Mouse (Mus musculus) CH12.LX (cell line): Measurements from ENCODE around the gene Ccn1. TPM values are rescaled to one million over a fixed set of nuclear protein-coding genes. Genes with fewer than 3 reads are reported as not detected.

Source experiments
- DNase-seq: peaks from one replicate; pipeline ENCODE4 v3.0.0-alpha.2; 2013; ENCODE audit errors: extremely low read depth
- H3K27ac ChIP-seq: 2 replicates; pipeline ENCODE4 v1.5.1; 2012; ENCODE audit warnings: low read depth, mild to moderate bottlenecking, control low read depth, moderate library complexity; ENCODE audit not compliant: insufficient read depth
- H3K27me3 ChIP-seq: replicated peaks from 2 replicates; pipeline ENCODE3; 2012; ENCODE audit warnings: inconsistent platforms
- H3K36me3 ChIP-seq, 2 experiments: replicated peaks in 1 of 2; 2 replicates each; pipeline versions ENCODE3 to v1.6.1; 2012; ENCODE audit warnings: inconsistent platforms in 1 of 2, low read length in 1 of 2, mild to moderate bottlenecking in 1 of 2, mixed read lengths in 1 of 2, moderate library complexity in 1 of 2; ENCODE audit not compliant: control insufficient read depth in 1 of 2, insufficient read depth in 1 of 2
- H3K4me1 ChIP-seq, 2 experiments: 2 replicates each; pipeline ENCODE4 v1.6.1; 2012; ENCODE audit warnings: inconsistent platforms in 1 of 2, moderate library complexity in 1 of 2; ENCODE audit not compliant: insufficient read depth in 2 of 2, control insufficient read depth in 1 of 2
- H3K4me2 ChIP-seq: 2 replicates; pipeline ENCODE4 v1.6.1; 2012; ENCODE audit warnings: low read depth, mild to moderate bottlenecking, control low read depth; ENCODE audit not compliant: poor library complexity, insufficient read depth, severe bottlenecking
- H3K4me3 ChIP-seq, 3 experiments: fragments of 150-350 bp in 1 of 3; sonication (generic) in 1 of 3; replicated peaks in 1 of 3; 2 replicates each; pipeline versions ENCODE3 to v1.5.1; 2011 to 2012; ENCODE audit warnings: low read depth in 2 of 3, low read length in 2 of 3, mild to moderate bottlenecking in 2 of 3, moderate library complexity in 2 of 3, control low read depth in 1 of 3, improper control_type of control experiment in 1 of 3, inconsistent platforms in 1 of 3, mixed read lengths in 1 of 3; ENCODE audit not compliant: poor library complexity in 1 of 3
- H3K79me2 ChIP-seq: replicated peaks from 2 replicates; pipeline ENCODE4 v1.6.1; 2012; ENCODE audit warnings: mild to moderate bottlenecking, moderate library complexity; ENCODE audit not compliant: control insufficient read depth, poor library complexity, insufficient read depth, severe bottlenecking; ENCODE audit errors: extremely low read depth
- H3K9ac ChIP-seq: 2 replicates; pipeline ENCODE4 v1.6.1; 2012; ENCODE audit warnings: low read depth, mild to moderate bottlenecking, control low read depth, moderate library complexity; ENCODE audit not compliant: insufficient read depth
- H3K9me3 ChIP-seq: replicated peaks from 2 replicates; pipeline ENCODE3; 2012; ENCODE audit warnings: low read length, inconsistent platforms, mixed read lengths
- BHLHE40 ChIP-seq: IDR thresholded peaks from 2 replicates; pipeline ENCODE4 v1.6.1; 2011; ENCODE audit warnings: mild to moderate bottlenecking, low read depth, low read length, improper control_type of control experiment
- CHD1 ChIP-seq: IDR thresholded peaks from 2 replicates; pipeline ENCODE4 v1.6.1; 2012; ENCODE audit warnings: low read depth, low read length, improper control_type of control experiment, inconsistent platforms
- CHD2 ChIP-seq: IDR thresholded peaks from 2 replicates; pipeline ENCODE4 v1.6.1; 2011; ENCODE audit warnings: low read length, improper control_type of control experiment
- E2F4 ChIP-seq: IDR thresholded peaks from 2 replicates; pipeline ENCODE4 v1.6.1; 2011; ENCODE audit warnings: low read depth, low read length, improper control_type of control experiment; ENCODE audit not compliant: insufficient replicate concordance
- ELF1 ChIP-seq: IDR thresholded peaks from 2 replicates; pipeline ENCODE4 v1.6.1; 2014; ENCODE audit warnings: low read depth, mild to moderate bottlenecking, inconsistent platforms, low read length, improper control_type of control experiment
- EP300 ChIP-seq: IDR thresholded peaks from 2 replicates; pipeline ENCODE4 v1.6.1; 2011; ENCODE audit warnings: low read length, improper control_type of control experiment
- ETS1 ChIP-seq: conservative IDR thresholded peaks from 2 replicates; pipeline ENCODE4 v1.6.1; 2012; ENCODE audit warnings: low read depth, mild to moderate bottlenecking, inconsistent platforms, low read length, improper control_type of control experiment, moderate library complexity
- HCFC1 ChIP-seq: IDR thresholded peaks from 2 replicates; pipeline ENCODE4 v1.6.1; 2012; ENCODE audit warnings: low read depth, mild to moderate bottlenecking, inconsistent platforms, low read length, improper control_type of control experiment
- JUN ChIP-seq: IDR thresholded peaks from 2 replicates; pipeline ENCODE4 v1.6.1; 2011; ENCODE audit warnings: low read depth, mild to moderate bottlenecking, low read length, improper control_type of control experiment, moderate library complexity; ENCODE audit not compliant: insufficient read depth
- JUND ChIP-seq: conservative IDR thresholded peaks from 2 replicates; pipeline ENCODE4 v1.6.1; 2011; ENCODE audit warnings: low read depth, low read length, improper control_type of control experiment
- KAT2A ChIP-seq: IDR thresholded peaks from 2 replicates; pipeline ENCODE4 v1.6.1; 2012; ENCODE audit warnings: low read length, improper control_type of control experiment, inconsistent platforms; ENCODE audit not compliant: insufficient replicate concordance
- MAX ChIP-seq: IDR thresholded peaks from 2 replicates; pipeline ENCODE4 v1.6.1; 2011; ENCODE audit warnings: low read length, improper control_type of control experiment
- MAZ ChIP-seq: IDR thresholded peaks from 2 replicates; pipeline ENCODE4 v1.6.1; 2012; ENCODE audit warnings: low read depth, mild to moderate bottlenecking, inconsistent platforms, low read length, improper control_type of control experiment, moderate library complexity
- MEF2A ChIP-seq: IDR thresholded peaks from 2 replicates; pipeline ENCODE4 v1.6.1; 2014; ENCODE audit warnings: low read depth, mild to moderate bottlenecking, inconsistent platforms, low read length, improper control_type of control experiment, borderline replicate concordance
- MXI1 ChIP-seq: IDR thresholded peaks from 2 replicates; pipeline ENCODE4 v1.6.1; 2011; ENCODE audit warnings: mild to moderate bottlenecking, low read depth, low read length, improper control_type of control experiment
- MYC ChIP-seq: IDR thresholded peaks from 2 replicates; pipeline ENCODE4 v1.6.1; 2011; ENCODE audit warnings: low read depth, mild to moderate bottlenecking, improper control_type of control experiment, low read length
- NRF1 ChIP-seq: IDR thresholded peaks from 2 replicates; pipeline ENCODE4 v1.6.1; 2014; ENCODE audit warnings: low read depth, mild to moderate bottlenecking, inconsistent platforms, low read length, improper control_type of control experiment, moderate library complexity
- PAX5 ChIP-seq: IDR thresholded peaks from 2 replicates; pipeline ENCODE4 v1.6.1; 2012; ENCODE audit warnings: low read length, inconsistent platforms, mixed read lengths
- POLR2AphosphoS2 ChIP-seq: IDR thresholded peaks from 2 replicates; pipeline ENCODE4 v1.6.1; 2011; ENCODE audit warnings: low read depth, low read length, improper control_type of control experiment
- SMC3 ChIP-seq: IDR thresholded peaks from 2 replicates; pipeline ENCODE4 v1.6.1; 2011; ENCODE audit warnings: low read depth, low read length, improper control_type of control experiment
- TBP ChIP-seq: conservative IDR thresholded peaks from 2 replicates; pipeline ENCODE4 v1.6.1; 2011; ENCODE audit warnings: low read depth, low read length, improper control_type of control experiment
- UBTF ChIP-seq: IDR thresholded peaks from 2 replicates; pipeline ENCODE4 v1.6.1; 2012; ENCODE audit warnings: low read depth, mild to moderate bottlenecking, inconsistent platforms, low read length, improper control_type of control experiment, moderate library complexity
- USF1 ChIP-seq: IDR thresholded peaks from 2 replicates; pipeline ENCODE4 v1.6.1; 2014; ENCODE audit warnings: low read depth, mild to moderate bottlenecking, inconsistent platforms, low read length, improper control_type of control experiment
- USF2 ChIP-seq: conservative IDR thresholded peaks from 2 replicates; pipeline ENCODE4 v1.6.1; 2011; ENCODE audit warnings: low read depth, low read length, improper control_type of control experiment
- ZC3H11A ChIP-seq: IDR thresholded peaks from 2 replicates; pipeline ENCODE4 v1.6.1; 2012; ENCODE audit warnings: low read depth, mild to moderate bottlenecking, inconsistent platforms, low read length, improper control_type of control experiment
- ZKSCAN1 ChIP-seq: IDR thresholded peaks from 2 replicates; pipeline ENCODE4 v1.6.1; 2012; ENCODE audit warnings: low read depth, inconsistent platforms, low read length, improper control_type of control experiment, borderline replicate concordance
- ZMIZ1 ChIP-seq: IDR thresholded peaks from 2 replicates; pipeline ENCODE4 v1.6.1; 2012; ENCODE audit warnings: low read depth, mild to moderate bottlenecking, inconsistent platforms, low read length, improper control_type of control experiment
- dilution Hi-C: fragments of 300-500 bp; cut with MboI; formaldehyde crosslinking; loops from 2 replicates; pipeline ENCODE4 v1.14.3; 2020; ENCODE audit warnings: low sequenced_read_pairs; ENCODE audit not compliant: extremely low pct_unique_long_range_greater_than_20kb, extremely low pct_ligation_motif_present
- in situ Hi-C: fragments of 300-500 bp; cut with MboI; formaldehyde crosslinking; loops from 3 replicates; pipeline ENCODE4 v1.14.3; 2019; ENCODE audit warnings: low sequenced_read_pairs, low pct_ligation_motif_present, low pct_unique_long_range_greater_than_20kb, mixed read lengths
- polyA plus RNA-seq: library from polyadenylated mRNA; unstranded; fragments of >175 nt; gene quantifications from 2 replicates; pipeline ENCODE4 v1.2.1, GENCODE M21; 2012; ENCODE audit warnings: low read depth; ENCODE audit not compliant: insufficient read length
- total RNA-seq, 2 experiments: library from RNA; depleted of rRNA; stranded (reverse); fragments of 300-350 nt in 1 of 2; fragments of >200 nt in 1 of 2; gene quantifications; 2 replicates each; pipeline ENCODE4 v1.2.3; 2012 to 2014

Gene Ccn1
- total and polyA plus RNA-seq, 3 experiments: not detected

GRCm38 (mm10) chr3:145632888-145633287 lies 16.9 kb downstream of the Ccn1 start:
- H3K36me3 ChIP-seq: no peaks in the 10 kb centered on the region
- no peak for DNase-seq
- peaks cover 0 to 4% of the 10 kb centered on the region in 2 experiments; a peak in 2 of 4 replicates for H3K4me1 ChIP-seq
- H3K27ac ChIP-seq: no peak overlapping the region
- dilution Hi-C loops (no loop called here), in situ Hi-C loops (no loop called here)
- H3K4me3 ChIP-seq: no peak overlapping the region
- no peak overlapping the region for H3K4me2 ChIP-seq
- H3K79me2 ChIP-seq: no peaks in the 10 kb centered on the region
- TF ChIP-seq MXI1: no peak
- TF ChIP-seq ELF1: no peak
- no peak for TF ChIP-seq EP300
- TF ChIP-seq MAZ: no peak
- TF ChIP-seq USF1: no peak
- TF ChIP-seq UBTF: no peak
- no peak for TF ChIP-seq NRF1
- no peak for TF ChIP-seq ZC3H11A
- TF ChIP-seq PAX5: no peak
- no peak for TF ChIP-seq BHLHE40
- no peak for TF ChIP-seq ETS1
- TF ChIP-seq MAX: no peak
- no peak for TF ChIP-seq ZKSCAN1
- TF ChIP-seq TBP: no peak
- TF ChIP-seq JUN: no peak
- no peak for TF ChIP-seq USF2
- no peak for TF ChIP-seq E2F4
- TF ChIP-seq ZMIZ1: no peak
- H3K9me3 ChIP-seq: peaks cover 6% of the 10 kb centered on the region
- H3K27me3 ChIP-seq: no peaks in the 10 kb centered on the region
- no peak overlapping the region for H3K9ac ChIP-seq

GRCm38 (mm10) chr3:145628643-145629042 lies 21.1 kb downstream of the Ccn1 start:
- no peaks in the 10 kb centered on the region for H3K79me2 ChIP-seq
- TF ChIP-seq SMC3: no peak
- TF ChIP-seq POLR2AphosphoS2: no peak
- no peak for TF ChIP-seq CHD1
- TF ChIP-seq JUND: no peak
- no peak for TF ChIP-seq MAZ
- no peak for TF ChIP-seq ZKSCAN1
- no peak for TF ChIP-seq CHD2
- TF ChIP-seq E2F4: no peak
- TF ChIP-seq KAT2A: no peak
- no peak for TF ChIP-seq ETS1
- TF ChIP-seq ZC3H11A: no peak
- no peak for TF ChIP-seq MEF2A
- TF ChIP-seq MYC: no peak
- TF ChIP-seq NRF1: no peak
- no peak for TF ChIP-seq HCFC1
- TF ChIP-seq ELF1: no peak
- no peak overlapping the region for H3K4me2 ChIP-seq
- no peak for DNase-seq
- no peak overlapping the region for H3K27ac ChIP-seq
- H3K9me3 ChIP-seq: peaks cover 6% of the 10 kb centered on the region
- no peaks in the 10 kb centered on the region for H3K27me3 ChIP-seq
- H3K36me3 ChIP-seq: no peaks in the 10 kb centered on the region
- H3K4me3 ChIP-seq: no peak overlapping the region
- H3K9ac ChIP-seq: no peak overlapping the region
- no peaks in the 10 kb centered on the region for H3K4me1 ChIP-seq
- in situ Hi-C loops (loop anchor here (10.0 kb wide), 1 partner anchor 276 kb away; no protein-coding TSS in a partner anchor), dilution Hi-C loops (no loop called here)
